Mouse (Mus musculus): Measurements from ENCODE around the gene Ctrc. TPM values are rescaled to one million over a fixed set of nuclear protein-coding genes. Genes with fewer than 3 reads are reported as not detected.

The Ctrc gene
- polyA plus RNA-seq (2014; fragmentation: Nextera tagmentation; extraction: Ambion mirVana), result not detected in 2 replicates

GRCm38 (mm10) chr4:141845999-141846398, at the start of gene Ctrc:
Gene Ctrc, minus strand, starts transcription at chr4:141846359.
- WGBS, result 88% methylated on average over 6 of the region's 6 CpGs
- no peaks in the 10 kb centered on the region for H3K36me3 ChIP-seq (ENCODE audit: control insufficient read depth, insufficient read depth, low read length)
- H3K27me3 ChIP-seq (ENCODE audit: control insufficient read depth, insufficient read depth, low read length), result no peaks in the 10 kb centered on the region
- ATAC-seq (ENCODE audit: low FRiP score) (no peak), DNase-seq (ENCODE audit: low spot score) (no peak)
- no peaks in the 10 kb centered on the region for H3K9me3 ChIP-seq (ENCODE audit: control insufficient read depth, low read length)
- H3K9ac ChIP-seq (ENCODE audit: low read depth, low read length), result no peak within 1 kb of the TSS
- H3K27ac ChIP-seq (ENCODE audit: low read depth, low read length), result no peak within 1 kb of the TSS
- no peak within 1 kb of the TSS for H3K4me3 ChIP-seq (ENCODE audit: low read depth, low read length)
- no peaks in the 10 kb centered on the region for H3K4me1 ChIP-seq (replicated peaks; ENCODE audit: control insufficient read depth, insufficient read depth, low read length)
- H3K4me2 ChIP-seq (replicated peaks; ENCODE audit: low read depth, low read length), result no peak within 1 kb of the TSS

DNA sequence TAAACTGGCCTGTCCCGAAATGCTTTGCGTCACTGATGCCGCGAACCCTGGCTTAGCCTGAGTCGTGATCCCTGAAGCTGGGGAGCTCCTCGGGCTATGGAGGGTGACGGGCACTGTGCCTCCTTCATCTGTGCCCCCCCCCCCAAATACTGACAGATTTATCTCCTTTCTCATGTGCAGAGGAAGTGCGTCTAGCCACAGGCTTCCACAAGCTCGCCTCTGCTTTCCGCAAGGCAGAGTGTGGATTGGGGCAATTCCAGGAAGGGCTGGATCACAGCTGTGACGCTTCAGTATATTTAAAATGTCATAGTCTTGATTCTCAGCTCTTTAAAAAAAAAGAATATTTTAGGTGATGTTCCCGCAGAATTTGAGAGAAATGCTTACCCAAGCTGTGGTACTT, 49.6 kb upstream of the Ctrc start:
- no peak overlapping the region for H3K27ac ChIP-seq (ENCODE audit: low read depth, low read length)
- 85% methylated on average over 12 of the region's 12 CpGs for WGBS
- no peak overlapping the region for H3K4me2 ChIP-seq (replicated peaks; ENCODE audit: low read depth, low read length)

DNA sequence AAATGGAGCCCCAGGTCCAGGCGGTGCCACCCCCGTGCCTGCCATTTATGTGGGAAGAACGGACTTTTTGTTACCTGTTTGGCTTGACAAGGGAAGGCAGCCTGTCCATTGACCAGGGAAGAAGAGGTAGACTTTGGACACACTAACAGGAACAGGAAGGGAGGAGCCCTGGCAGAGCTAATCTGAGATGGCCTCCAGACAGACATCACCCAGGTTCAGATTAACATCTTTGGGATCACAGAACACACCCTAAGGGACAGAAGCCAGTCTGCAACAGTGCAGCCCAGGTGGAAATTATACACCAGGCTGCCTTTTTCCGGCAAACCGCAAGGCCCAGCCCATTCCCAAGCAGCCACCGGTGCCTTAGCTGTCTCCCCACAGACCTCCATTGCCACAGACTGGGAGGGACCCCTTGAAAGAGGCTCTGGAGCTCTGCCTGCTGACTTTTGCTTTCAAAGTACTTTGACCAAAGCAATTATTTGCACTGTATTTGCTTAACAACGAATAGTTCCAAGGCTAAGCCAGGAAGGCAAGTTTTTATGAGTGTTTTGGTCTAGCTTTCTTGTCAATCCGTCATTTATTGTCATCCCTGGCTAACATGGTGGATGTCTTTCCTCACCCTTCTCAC, 47.1 kb upstream of the Ctrc start:
- no peaks in the 10 kb centered on the region for H3K36me3 ChIP-seq (ENCODE audit: control insufficient read depth, insufficient read depth, low read length)

More for the DNA sequence above, 49.6 kb upstream of the Ctrc start:
- Histone ChIP-seq H3K9ac (ENCODE audit: low read depth, low read length) (no peak overlapping the region), H3K4me1 (replicated peaks; ENCODE audit: control insufficient read depth, insufficient read depth, low read length) (peaks cover 9% of the 10 kb centered on the region; the same call in 1 of the 2 replicates), H3K9me3 (ENCODE audit: control insufficient read depth, low read length) (no peaks in the 10 kb centered on the region), H3K4me3 (ENCODE audit: low read depth, low read length) (no peak overlapping the region), H3K27me3 (ENCODE audit: control insufficient read depth, insufficient read depth, low read length) (no peaks in the 10 kb centered on the region), H3K36me3 (ENCODE audit: control insufficient read depth, insufficient read depth, low read length) (no peaks in the 10 kb centered on the region)
- DNase-seq (ENCODE audit: low spot score) (no peak), ATAC-seq (ENCODE audit: low FRiP score) (no peak)

GRCm38 (mm10) chr4:141886385-141886968, 40.3 kb upstream of the Ctrc start:
- no peak overlapping the region for H3K27ac ChIP-seq (ENCODE audit: low read depth, low read length)
- H3K36me3 ChIP-seq (ENCODE audit: control insufficient read depth, insufficient read depth, low read length), result no peaks in the 10 kb centered on the region
- WGBS, result 58% methylated on average over 6 of the region's 6 CpGs
- no peak overlapping the region for H3K4me2 ChIP-seq (replicated peaks; ENCODE audit: low read depth, low read length)
- H3K4me3 ChIP-seq (ENCODE audit: low read depth, low read length), result no peak overlapping the region
- H3K27me3 ChIP-seq (ENCODE audit: control insufficient read depth, insufficient read depth, low read length), result no peaks in the 10 kb centered on the region
- H3K9me3 ChIP-seq (ENCODE audit: control insufficient read depth, low read length), result no peaks in the 10 kb centered on the region
- ATAC-seq (ENCODE audit: low FRiP score), result no peak
- H3K9ac ChIP-seq (ENCODE audit: low read depth, low read length), result no peak overlapping the region
- no peak for DNase-seq (ENCODE audit: low spot score)
- no peaks in the 10 kb centered on the region for H3K4me1 ChIP-seq (replicated peaks; ENCODE audit: control insufficient read depth, insufficient read depth, low read length)

More for the DNA sequence above, 47.1 kb upstream of the Ctrc start:
- Histone ChIP-seq H3K4me2 (replicated peaks; ENCODE audit: low read depth, low read length) (no peak overlapping the region), H3K27me3 (ENCODE audit: control insufficient read depth, insufficient read depth, low read length) (no peaks in the 10 kb centered on the region), H3K4me3 (ENCODE audit: low read depth, low read length) (no peak overlapping the region), H3K27ac (ENCODE audit: low read depth, low read length) (no peak overlapping the region), H3K9ac (ENCODE audit: low read depth, low read length) (no peak overlapping the region), H3K4me1 (replicated peaks; ENCODE audit: control insufficient read depth, insufficient read depth, low read length) (no peaks in the 10 kb centered on the region), H3K9me3 (ENCODE audit: control insufficient read depth, low read length) (no peaks in the 10 kb centered on the region)
- ATAC-seq (ENCODE audit: low FRiP score), result no peak
- WGBS, result 90% methylated on average over 8 of the region's 8 CpGs
- no peak for DNase-seq (ENCODE audit: low spot score)

DNA sequence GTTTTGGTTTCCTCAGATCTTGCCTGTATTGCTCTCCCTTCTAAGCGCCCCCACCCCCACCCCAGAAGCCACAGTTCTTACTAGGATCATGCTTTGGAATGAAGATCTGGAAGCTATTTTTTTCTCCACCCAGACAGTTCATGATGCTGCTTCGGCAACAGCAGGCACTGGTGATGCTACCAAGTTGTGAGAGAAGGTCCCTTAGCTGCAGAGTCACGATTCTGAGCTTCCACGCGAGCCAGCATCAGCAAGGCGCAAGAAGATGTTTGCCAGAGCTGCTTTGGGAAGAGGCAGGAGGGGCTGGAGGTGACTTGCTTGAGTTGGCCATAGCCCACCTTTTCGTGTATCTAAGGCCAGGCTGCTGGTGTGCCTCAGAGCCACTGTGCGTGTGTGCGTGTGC, 39.3 kb upstream of the Ctrc start:
- Histone ChIP-seq H3K4me2 (replicated peaks; ENCODE audit: low read depth, low read length) (no peak overlapping the region), H3K27ac (ENCODE audit: low read depth, low read length) (no peak overlapping the region), H3K9me3 (ENCODE audit: control insufficient read depth, low read length) (no peaks in the 10 kb centered on the region), H3K4me1 (replicated peaks; ENCODE audit: control insufficient read depth, insufficient read depth, low read length) (no peaks in the 10 kb centered on the region), H3K9ac (ENCODE audit: low read depth, low read length) (no peak overlapping the region), H3K36me3 (ENCODE audit: control insufficient read depth, insufficient read depth, low read length) (no peaks in the 10 kb centered on the region), H3K4me3 (ENCODE audit: low read depth, low read length) (no peak overlapping the region), H3K27me3 (ENCODE audit: control insufficient read depth, insufficient read depth, low read length) (no peaks in the 10 kb centered on the region)
- ATAC-seq (ENCODE audit: low FRiP score), result no peak
- DNase-seq (ENCODE audit: low spot score), result no peak
- WGBS, result 77% methylated on average over 9 of the region's 9 CpGs

DNA sequence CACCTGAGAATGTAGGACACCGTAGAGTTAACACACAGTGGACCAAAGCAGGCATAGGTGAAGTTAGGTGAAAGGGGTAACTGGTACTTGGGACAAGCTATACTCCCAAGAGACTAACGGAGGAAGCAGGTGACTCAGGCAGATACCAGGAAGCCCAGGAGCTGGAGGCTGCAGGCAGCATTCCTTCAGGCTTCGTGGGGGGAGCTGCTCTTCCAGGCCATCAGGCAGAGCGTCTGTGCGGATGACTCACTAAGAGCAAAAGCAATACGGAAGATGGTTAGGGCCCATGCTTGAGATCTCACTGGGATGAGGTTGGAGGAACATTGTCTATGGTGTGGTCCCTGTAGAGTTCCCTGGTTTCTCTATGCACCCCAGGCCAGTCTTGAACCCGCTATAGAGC, 36.7 kb upstream of the Ctrc start:
- no peak overlapping the region for H3K4me3 ChIP-seq (ENCODE audit: low read depth, low read length)
- no peaks in the 10 kb centered on the region for H3K27me3 ChIP-seq (ENCODE audit: control insufficient read depth, insufficient read depth, low read length)
- no peaks in the 10 kb centered on the region for H3K9me3 ChIP-seq (ENCODE audit: control insufficient read depth, low read length)
- no peak overlapping the region for H3K27ac ChIP-seq (ENCODE audit: low read depth, low read length)
- DNase-seq (ENCODE audit: low spot score) (no peak), ATAC-seq (ENCODE audit: low FRiP score) (no peak)
- no peaks in the 10 kb centered on the region for H3K4me1 ChIP-seq (replicated peaks; ENCODE audit: control insufficient read depth, insufficient read depth, low read length)
- H3K36me3 ChIP-seq (ENCODE audit: control insufficient read depth, insufficient read depth, low read length), result no peaks in the 10 kb centered on the region
- 87% methylated on average over 7 of the region's 7 CpGs for WGBS
- no peak overlapping the region for H3K9ac ChIP-seq (ENCODE audit: low read depth, low read length)
- H3K4me2 ChIP-seq (replicated peaks; ENCODE audit: low read depth, low read length), result no peak overlapping the region

GRCm38 (mm10) chr4:141881950-141882349, 35.8 kb upstream of the Ctrc start:
- DNase-seq (ENCODE audit: low spot score) (no peak), ATAC-seq (ENCODE audit: low FRiP score) (no peak)
- no peaks in the 10 kb centered on the region for H3K4me1 ChIP-seq (replicated peaks; ENCODE audit: control insufficient read depth, insufficient read depth, low read length)
- H3K4me2 ChIP-seq (replicated peaks; ENCODE audit: low read depth, low read length), result no peak overlapping the region
- H3K4me3 ChIP-seq (ENCODE audit: low read depth, low read length), result no peak overlapping the region
- no peaks in the 10 kb centered on the region for H3K9me3 ChIP-seq (ENCODE audit: control insufficient read depth, low read length)
- H3K9ac ChIP-seq (ENCODE audit: low read depth, low read length), result no peak overlapping the region
- WGBS, result 80% methylated on average over 5 of the region's 5 CpGs
- H3K27me3 ChIP-seq (ENCODE audit: control insufficient read depth, insufficient read depth, low read length), result no peaks in the 10 kb centered on the region
- no peak overlapping the region for H3K27ac ChIP-seq (ENCODE audit: low read depth, low read length)
- H3K36me3 ChIP-seq (ENCODE audit: control insufficient read depth, insufficient read depth, low read length), result no peaks in the 10 kb centered on the region

- no peak overlapping the region for H3K4me2 ChIP-seq (replicated peaks; ENCODE audit: low read depth, low read length)
- 73% methylated on average over 10 of the region's 10 CpGs for WGBS
Measured at GRCm38 (mm10) chr4:141881289-141881914, 35.2 kb upstream of the Ctrc start.

DNA sequence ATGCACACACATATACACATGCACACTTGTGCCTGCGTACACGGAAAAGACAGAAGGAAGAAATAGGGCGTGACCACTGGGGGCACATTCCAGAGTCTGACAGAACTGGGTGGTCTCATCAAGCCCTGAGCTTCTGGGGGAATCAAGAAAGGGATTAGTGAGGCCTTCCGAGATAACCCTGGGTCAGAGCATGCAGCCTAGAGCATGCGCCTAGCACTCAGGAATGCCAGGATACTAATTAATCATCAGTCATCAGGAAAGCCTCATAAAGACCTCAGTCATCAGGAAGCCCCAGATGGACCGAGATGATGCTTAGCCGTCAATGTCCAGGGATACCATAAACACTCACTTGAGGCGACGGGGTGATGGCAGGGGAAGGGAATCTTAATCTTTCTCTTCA, 33.7 kb upstream of the Ctrc start:
- WGBS, result 69% methylated on average over 9 of the region's 9 CpGs
- Histone ChIP-seq H3K4me2 (replicated peaks; ENCODE audit: low read depth, low read length) (no peak overlapping the region), H3K9ac (ENCODE audit: low read depth, low read length) (no peak overlapping the region), H3K36me3 (ENCODE audit: control insufficient read depth, insufficient read depth, low read length) (no peaks in the 10 kb centered on the region), H3K27ac (ENCODE audit: low read depth, low read length) (no peak overlapping the region), H3K9me3 (ENCODE audit: control insufficient read depth, low read length) (no peaks in the 10 kb centered on the region), H3K4me1 (replicated peaks; ENCODE audit: control insufficient read depth, insufficient read depth, low read length) (0 out of 2 replicates have a peak, but pooled peaks cover 3% of the 10 kb centered on the region), H3K4me3 (ENCODE audit: low read depth, low read length) (no peak overlapping the region), H3K27me3 (ENCODE audit: control insufficient read depth, insufficient read depth, low read length) (no peaks in the 10 kb centered on the region)
- ATAC-seq (ENCODE audit: low FRiP score) (no peak), DNase-seq (ENCODE audit: low spot score) (no peak)

More at GRCm38 (mm10) chr4:141881289-141881914, 35.2 kb upstream of the Ctrc start:
- Histone ChIP-seq H3K9ac (ENCODE audit: low read depth, low read length) (no peak overlapping the region), H3K4me1 (replicated peaks; ENCODE audit: control insufficient read depth, insufficient read depth, low read length) (no peaks in the 10 kb centered on the region), H3K27ac (ENCODE audit: low read depth, low read length) (no peak overlapping the region), H3K36me3 (ENCODE audit: control insufficient read depth, insufficient read depth, low read length) (no peaks in the 10 kb centered on the region), H3K27me3 (ENCODE audit: control insufficient read depth, insufficient read depth, low read length) (no peaks in the 10 kb centered on the region), H3K9me3 (ENCODE audit: control insufficient read depth, low read length) (no peaks in the 10 kb centered on the region), H3K4me3 (ENCODE audit: low read depth, low read length) (no peak overlapping the region)
- DNase-seq (ENCODE audit: low spot score) (no peak), ATAC-seq (ENCODE audit: low FRiP score) (no peak)

Measured in hindbrain, embryonic 11.5 days (tissue).